Mouse (Mus musculus) thymus, postnatal 25 days (tissue): ENCODE data around the gene Tnfrsf1a.

Source experiments
- DNase-seq: peaks from one replicate; pipeline ENCODE4 v3.0.0; 2022

The Tnfrsf1a gene

DNA sequence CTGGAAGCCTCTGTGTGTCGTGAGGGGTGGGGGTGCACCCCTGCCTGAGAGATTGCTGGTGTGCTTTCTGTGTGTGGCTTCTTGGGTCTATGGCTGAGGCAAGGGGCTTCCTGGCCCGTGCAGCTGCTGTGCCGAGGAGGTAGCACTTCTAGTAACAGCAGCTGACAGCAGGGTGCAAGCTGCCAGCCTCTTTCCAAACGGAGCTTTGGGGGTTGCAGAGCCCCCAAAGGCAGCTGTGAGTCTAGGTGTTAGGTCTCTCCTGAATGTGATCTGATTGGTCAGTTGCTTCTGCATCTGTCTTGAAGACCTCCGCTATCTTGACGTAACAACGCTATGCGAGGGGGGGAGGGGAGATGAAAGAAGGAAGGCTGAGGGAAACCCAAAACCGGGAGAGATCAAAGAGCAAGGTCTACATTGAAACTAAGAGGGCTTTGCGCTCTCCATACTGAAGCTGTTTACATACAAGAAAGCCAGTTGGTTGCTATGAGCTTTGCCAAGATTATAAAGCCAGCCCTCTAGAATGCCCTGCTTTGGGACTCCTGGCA, 6.1 kb downstream of the Tnfrsf1a start:
- peak; percentile 87 for DNase-seq

DNA sequence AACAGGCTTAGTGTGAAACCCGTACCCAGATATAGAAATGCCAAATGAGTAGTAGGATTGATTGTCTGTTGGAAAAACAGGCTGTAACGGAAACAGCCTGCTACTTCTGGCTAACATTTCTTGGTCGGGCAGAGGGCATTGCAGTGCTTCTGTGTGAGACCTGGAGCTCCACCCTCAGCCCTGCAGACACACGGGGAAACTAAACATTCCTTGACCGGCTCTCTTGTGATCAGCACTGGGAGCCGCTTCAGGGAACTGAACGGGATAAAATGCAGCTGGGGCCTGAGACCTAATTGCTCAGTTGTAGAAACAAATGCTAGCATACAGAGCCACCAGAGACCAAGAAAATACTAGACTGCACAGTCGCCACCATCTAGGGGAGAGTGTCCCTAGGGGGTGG, 7.1 kb downstream of the Tnfrsf1a start:
- DNase-seq: no peak

DNA sequence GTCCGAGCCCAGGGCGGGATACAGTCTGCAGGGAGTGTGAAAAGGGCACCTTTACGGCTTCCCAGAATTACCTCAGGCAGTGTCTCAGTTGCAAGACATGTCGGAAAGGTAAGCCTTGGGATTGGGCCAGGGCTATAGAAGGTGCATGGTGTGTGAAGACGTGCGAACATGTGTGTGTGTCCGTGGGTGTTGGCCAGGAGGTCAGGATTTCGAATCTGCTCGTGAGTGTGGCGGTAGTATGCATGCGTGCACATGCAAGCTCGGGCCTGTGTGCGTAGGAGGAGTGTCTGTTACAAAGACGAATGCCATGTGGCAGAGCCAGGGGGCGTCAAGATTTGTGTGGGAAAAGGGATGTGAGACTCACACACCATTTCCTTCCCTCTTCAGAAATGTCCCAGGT, 8.2 kb downstream of the Tnfrsf1a start:
- no peak for DNase-seq

DNA sequence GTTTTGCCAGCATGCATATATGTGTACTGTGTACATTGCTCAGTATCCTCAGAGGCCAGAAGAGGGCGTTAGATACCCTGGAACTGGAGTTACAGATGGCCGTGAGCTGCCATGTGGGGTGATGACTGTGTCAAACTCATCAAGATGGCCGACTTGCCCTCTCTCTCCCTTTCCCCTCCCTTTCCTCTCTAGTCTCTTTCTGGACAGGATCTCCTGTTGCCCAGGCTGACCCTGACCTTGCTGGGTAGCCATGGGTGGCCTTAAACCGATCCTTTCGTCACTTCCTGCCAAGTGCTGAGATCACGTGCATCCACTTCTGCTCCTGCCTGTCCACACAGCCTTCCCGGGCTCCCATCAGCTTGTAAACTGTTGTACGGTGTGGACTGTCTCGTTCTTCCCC, 10.8 kb downstream of the Tnfrsf1a start:
- no peak for DNase-seq

DNA sequence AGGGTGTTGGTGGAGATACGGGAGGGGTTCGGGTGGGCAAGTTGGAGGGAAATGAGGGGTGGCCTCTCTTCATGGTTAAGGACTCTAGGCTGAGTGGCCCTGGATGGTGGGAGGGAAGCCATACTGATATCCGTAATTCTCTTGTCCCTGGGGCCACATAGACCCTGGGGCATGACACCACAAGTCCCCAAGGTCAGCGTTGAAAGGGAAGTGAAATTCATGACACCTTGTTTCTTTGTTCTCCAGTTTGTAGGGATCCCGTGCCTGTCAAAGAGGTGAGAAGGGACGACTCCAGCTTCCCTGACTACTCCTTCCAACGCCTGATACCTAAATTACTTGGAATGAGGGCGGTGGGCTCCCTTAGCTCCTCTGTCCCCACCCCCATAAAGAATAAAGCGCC, 11.7 kb downstream of the Tnfrsf1a start:
- DNase-seq: no peak

DNA sequence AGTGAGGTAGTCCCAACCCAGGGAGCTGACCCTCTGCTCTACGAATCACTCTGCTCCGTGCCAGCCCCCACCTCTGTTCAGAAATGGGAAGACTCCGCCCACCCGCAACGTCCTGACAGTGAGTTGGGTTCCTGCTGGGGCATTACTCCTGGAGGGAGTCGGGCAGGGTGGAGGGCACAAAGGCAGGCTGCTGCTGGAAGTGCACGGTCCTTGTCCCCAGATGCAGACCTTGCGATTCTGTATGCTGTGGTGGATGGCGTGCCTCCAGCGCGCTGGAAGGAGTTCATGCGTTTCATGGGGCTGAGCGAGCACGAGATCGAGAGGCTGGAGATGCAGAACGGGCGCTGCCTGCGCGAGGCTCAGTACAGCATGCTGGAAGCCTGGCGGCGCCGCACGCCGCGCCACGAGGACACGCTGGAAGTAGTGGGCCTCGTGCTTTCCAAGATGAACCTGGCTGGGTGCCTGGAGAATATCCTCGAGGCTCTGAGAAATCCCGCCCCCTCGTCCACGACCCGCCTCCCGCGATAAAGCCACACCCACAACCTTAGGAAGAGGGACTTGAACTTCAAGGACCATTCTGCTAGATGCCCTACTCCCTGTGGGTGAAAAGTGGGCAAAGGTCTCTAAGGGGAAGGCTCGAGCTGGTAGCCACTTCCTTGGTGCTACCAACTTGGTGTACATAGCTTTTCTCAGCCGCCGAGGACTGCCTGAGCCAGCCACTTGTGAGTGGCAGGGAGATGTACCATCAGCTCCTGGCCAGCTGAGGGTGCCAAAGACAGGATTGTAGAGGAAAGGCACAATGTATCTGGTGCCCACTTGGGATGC, 12.5 kb downstream of the Tnfrsf1a start:
- DNase-seq: peak; percentile 29

DNA sequence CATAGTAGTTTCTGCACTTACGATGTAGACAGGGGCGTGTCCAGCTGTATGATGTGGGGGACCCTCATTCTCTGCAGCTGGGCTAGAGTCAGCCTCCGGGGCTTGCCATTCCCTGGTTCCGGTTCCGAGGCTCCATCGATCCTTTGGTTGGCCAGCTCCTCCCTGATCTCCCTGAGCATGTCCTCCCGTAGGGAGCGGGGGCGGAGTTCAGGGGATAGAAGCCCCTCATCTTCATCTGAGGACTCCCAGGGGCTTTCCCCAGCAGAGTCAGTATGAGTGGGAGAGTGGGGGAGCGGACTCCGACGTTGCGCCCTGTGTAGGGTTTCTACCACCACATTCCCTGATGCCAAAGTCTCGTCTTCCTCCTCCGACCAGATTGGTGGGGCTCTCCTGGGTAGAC, 13.9 kb downstream of the Tnfrsf1a start:
- DNase-seq: no peak

DNA sequence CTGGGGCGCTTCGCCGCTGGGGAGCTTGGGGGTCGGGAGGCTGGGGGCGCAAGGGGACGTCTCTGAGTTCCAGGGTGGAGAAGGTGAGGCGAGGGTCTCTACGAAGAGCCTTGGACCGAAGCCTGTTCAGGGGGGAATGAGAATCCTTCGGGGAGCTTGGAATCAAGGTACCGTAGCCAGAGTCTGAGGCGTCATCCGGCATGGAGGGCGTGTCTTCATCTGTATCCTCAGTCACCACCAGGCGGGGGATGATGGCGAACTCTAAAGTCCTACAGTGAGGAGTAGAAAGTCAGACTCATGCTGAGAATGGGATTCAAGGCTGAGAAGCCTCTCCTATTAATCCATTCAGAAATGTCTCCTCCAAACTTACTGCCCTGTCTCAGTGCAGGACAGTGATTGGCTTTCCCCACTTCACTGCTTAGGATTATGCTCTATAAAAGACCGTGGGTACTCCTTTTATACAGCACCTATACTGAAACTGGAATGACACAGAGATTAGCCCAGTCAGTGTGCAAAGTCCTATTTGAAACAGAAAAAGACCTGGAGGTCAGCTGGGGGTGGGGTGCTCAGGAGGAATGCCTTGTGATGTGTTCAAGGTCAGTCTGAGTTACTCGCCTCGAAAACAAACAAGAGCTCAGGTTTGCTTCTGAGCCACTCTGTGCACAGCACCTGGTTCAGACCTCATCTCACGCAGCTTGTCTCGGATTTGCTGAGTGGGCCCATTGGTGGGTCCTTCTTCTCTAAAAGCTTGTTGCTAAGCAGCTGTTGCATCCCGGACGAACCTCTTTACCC, 14.5 kb downstream of the Tnfrsf1a start:
- DNase-seq: no peak

DNA sequence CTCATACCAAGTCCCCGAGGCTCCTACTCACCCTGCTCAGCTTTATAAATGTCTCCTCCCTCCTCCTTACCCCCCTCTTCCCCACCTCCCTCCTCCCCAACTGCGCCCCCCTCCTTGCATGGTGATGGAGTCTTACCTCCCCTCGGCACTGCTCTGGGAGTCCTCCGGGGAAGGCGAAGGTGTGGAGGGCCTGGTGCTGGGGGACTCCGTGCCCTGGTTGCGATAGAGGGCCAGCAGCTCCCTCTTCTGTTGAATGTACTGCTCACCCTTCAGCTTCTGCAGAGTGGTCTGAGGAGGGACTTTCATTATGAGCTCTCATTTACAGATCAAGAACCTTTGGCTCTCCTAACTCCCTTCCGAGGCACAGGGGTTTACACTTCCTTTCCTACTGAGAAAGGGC, 15.3 kb downstream of the Tnfrsf1a start:
- DNase-seq: peak; percentile 49

DNA sequence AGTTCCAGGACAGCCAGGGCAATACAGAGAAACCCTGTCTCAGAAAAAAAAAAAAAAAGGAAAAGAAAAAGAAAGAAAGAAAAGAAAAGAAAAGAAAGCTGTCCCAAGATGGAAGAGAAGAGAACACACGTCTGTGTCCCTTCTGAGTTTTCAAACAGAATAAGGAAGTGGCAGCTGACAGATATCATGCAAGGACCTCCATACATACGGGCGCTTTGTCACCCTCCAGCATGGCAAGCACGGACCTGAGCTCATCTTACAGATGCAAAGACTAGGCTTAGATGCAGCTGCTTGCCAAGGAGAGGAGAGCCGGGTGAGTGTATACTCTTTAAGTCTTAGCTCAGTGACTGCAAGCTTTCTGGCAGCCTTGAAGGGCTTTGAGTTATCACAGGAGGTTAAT, 16.4 kb downstream of the Tnfrsf1a start:
- DNase-seq: no peak

DNA sequence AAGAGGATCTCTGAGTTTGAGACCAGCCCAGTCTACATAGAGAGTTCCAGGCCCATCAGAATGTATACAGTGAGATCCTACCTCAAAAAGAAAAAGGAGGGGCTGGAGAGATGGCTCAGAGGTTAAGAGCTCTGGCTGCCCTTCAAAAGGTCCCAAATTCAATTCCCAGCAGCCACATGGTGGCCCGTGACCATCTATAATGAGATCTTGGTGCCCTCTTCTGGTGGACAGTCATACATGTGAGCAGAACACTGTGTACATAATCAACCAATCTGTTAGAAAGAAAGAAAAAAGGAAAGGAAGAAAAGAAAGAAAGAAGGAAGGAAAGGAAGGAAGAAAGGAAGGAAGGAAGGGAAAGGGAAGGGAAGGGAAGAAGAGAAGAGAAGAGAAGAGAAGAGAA, 17.0 kb downstream of the Tnfrsf1a start:
- peak; percentile 40 for DNase-seq

DNA sequence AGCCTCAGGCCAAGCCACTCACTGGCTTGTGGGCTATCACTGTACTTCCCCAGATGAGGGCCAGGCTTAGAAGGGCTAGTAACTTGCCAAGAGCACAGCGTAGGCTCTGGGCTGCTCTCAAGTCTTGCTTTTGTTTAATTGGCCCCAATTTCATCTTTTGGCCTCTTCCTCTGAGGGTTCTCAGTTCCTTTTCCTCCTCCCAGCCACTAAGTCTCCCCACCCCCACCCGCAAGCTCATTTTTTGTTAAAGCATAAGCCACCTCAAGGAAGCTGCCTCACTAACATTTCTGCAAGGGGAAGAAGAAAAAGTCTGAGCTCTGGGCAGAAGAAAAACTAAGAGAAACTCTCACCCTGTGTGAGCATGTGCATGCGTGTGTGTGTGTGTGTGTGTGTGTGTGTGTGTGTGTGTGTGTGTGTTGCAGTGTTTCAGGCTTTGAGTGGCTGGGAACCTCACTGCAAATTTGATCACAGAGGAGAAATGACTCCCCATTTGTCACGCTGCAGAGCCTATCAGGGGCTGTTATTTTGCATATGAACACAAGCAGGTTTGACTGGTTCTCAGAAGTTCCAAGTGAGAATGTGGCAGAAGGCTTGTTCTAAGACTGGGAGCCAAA, 18.7 kb downstream of the Tnfrsf1a start:
- peak; percentile 54 for DNase-seq

DNA sequence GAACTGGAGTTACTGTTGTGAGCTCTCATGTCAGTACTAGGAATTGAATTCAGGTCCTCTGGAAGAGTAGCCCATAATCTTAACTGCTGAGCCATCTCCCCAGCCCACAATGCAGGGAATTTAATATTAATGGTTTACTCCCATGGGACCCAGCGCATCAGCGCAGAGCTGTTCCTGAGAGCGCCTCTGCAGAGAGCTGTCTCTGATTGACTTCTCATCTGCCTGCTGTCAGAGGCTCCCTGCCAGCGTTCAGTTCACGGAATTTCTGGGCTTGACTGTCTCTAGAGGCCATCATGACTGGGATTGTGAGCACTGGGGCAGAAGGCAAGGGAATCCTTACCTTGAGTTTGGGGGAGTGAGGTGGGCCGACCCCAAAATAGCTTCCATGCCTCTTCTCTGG, 27.9 kb downstream of the Tnfrsf1a start:
- DNase-seq: no peak

DNA sequence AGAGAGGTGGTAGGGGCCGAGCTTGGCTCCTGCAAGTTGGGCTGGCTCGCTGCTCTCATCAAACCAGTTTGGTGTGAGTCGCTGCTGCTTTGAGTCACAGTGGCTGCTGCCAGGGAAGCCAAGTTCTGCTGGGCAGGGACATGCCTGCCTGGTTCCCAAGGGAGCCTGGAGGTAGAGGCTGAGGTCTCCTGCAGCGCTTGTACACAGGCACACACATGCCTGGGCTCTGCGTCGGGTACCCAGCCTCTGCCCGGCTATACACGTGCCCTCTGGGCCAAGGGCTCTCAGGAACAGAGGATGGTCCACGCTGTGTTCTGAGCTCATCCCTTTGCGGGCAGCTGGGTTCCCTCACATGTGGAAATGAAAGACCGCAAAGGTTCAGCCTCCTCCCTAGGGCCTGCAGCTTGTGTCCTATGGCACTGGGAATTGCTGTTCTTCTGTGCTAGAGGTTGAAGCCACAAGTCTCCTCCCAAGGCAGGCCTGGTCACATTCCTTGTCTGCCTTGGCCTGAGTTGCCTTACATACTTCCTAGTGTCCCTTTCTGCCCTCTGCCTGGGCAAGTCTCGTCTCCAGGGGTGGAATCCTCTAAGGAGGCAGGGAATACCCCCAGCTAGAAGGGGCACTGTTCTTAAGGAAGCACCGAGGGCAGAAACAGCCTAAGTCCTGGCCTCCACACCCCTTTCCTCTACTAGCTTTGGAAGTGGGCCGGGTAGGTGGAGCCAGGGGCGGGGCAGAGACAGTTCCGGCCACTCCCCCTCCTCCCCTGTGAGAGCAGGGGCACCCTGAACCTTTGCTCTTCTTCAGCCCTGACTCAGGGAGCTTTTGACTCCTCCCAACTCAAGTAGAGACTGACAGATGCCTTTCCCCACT, 28.7 kb downstream of the Tnfrsf1a start:
- peak; percentile 91 for DNase-seq

DNA sequence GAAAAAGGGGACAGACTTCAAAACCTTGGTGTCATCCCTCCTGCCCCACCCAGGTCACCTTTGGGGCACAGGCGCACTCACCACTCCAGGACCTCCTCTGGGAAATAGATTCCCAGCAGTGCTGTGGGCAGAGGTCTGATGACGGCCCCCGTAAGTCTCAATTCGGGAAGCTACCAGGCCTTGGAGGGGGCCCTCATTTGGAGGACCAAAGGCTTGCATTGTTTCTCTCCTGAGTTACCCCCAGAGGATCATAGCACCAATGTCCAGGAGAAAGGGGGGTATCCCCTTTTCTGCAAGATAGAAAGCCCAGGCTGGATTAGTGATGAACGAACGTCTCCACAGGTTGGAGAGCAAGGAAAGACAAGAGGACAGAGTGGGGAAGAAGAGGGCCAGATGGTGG, 29.5 kb downstream of the Tnfrsf1a start:
- no peak for DNase-seq

DNA sequence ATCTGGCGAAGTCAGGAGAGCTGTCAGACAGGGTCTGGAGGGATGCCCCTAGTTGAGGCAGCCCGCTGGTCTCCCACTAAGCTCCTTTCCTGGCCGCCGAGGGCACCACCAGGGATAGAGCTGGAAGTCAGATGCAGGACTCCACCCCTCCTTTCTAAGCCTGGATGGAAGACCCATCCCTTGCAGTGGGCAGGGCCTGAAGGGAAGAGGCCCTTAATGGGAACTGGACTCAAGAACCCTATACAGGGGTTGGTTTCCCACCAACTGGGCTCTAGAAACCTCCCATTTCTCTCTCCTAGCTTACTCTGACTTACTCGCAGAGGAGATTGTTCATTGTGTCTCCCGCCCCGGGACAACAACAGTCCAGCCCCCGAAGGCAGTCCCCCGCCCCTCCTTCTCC, 30.6 kb downstream of the Tnfrsf1a start:
- no peak for DNase-seq

DNA sequence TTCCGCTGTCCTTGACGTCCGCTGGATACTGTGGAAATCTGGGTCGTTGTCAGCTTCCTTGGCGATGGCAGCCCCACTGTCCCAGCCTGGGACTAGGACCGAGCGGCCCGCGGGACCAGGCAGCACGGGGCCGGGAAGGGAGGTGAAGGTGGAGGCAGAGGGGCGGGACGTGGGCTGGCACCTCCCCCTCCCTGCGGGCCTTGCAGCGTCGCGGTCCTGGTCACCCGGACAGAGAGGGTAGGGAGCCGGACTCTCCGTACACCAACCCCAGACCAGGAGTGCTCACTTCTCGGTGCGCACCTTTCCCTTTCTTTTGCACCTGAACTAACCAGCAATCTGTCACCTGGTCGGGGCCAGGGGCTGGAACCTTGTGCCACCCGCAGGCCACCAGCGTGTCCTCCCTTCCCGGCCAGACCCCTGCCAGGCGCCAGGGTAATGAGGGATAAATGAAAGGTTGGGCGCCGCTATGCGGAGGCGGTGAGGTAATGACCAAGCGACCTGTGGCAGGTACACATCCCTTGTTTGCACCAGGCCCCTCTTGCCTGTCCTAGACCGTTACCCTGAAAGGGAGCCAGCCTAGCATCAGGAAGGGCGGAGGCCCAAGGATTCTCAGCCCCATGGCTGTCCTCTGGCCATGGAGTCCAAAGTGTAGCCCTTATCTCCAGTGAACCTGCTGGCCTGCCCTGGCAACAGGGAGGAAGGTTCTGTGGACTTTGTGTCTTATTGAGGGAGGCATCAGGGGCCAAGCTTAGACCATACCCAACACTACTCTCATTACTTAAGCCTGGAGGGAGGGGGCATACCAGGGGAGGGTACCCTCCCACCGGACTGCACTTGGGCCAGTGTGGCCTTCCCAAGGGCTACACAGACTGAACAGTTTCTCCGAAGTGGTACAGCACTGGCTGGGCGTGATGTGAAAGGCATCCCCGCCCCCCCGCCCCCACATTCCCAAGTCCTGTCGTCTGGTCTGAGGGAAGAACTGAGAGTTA, 31.5 kb downstream of the Tnfrsf1a start, which contains the start of gene Plekhg6:
Gene Plekhg6, minus strand, starts transcription at position 422 of the 989 bp plus-strand sequence.
- DNase-seq: no peak

DNA sequence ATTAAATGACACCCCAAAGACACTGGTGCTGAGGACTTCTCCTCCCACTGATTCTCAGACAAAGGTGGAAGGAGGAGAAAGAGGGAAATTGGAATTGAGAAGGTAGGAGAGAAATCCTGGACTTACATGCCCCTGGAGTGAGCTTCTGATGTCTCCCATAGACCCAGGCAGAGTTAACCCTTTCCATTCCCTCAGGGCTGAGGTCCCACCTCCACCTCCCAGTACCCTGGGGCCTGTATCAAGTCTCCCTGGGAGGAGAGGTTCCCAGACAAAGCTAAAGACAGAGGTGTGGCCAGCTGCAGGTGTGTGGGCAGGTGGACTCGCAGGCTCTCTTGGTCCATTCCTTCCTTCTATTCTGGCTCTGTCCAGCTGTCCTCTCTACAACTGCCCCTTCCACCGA, 32.9 kb downstream of the Tnfrsf1a start:
- DNase-seq: no peak

DNA sequence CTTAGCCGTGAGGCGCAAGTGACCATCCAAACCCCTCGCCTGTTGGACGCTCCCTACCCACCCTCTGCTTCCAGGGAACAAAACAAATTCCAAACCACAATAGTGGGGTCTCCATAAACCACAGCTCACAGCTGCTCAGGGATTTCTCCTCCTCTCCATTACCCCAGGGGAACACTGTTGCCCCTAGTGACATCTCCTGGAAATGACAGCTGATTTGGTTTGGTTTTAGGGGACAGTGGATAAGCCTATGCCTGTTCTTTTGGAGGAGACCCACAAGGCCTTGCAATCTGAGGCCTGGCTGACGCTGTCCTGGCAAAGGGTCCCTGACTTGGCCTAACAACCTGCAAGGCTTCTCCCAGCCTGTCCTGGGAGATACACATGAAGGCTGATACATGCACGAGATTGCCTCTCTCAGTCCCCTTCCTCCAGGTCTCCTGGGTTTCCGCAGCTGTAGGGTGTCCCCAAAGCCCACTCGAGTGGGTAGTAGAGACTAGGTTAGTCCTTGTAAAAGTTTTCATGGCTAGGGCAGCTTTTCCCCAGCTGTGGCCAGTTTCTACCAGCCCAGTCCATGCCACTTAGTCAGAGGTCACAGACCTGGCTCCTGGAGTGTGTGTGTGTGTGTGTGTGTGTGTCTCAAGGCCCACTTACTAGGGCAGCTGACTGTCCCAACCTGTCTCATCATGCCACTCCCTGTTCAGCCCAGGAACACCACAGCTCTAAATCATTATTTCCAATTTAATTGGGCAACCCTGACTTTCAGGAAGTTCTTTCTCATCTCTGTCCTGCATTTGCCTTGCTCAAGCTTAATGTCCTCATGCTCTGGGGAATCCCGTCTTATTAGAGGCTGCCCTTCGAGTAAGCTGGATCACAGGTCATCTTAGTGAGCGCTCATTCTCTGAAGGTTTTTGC, 36.2 kb downstream of the Tnfrsf1a start:
- peak; percentile 51 for DNase-seq

DNA sequence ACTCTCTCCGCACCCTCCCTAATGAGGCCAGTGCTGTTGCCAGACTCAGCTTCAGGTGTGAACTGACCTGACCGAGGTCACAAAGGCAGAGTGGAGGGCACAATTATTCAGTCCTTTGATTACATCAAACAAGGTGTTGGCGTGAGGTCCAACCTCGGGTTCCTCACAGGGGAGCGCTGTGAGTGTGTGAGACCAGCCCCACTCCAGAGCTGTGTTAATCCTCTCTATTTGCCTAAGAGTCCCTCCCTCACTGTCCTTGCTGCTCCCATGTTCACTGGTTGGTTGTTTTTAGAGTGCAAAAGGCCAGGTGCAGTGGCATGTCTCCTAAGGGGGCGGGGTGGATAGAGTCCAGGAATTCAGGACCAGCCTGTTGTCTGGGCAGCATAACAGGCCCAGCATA, 36.9 kb downstream of the Tnfrsf1a start:
- no peak for DNase-seq
